Mouse (Mus musculus) forelimb bud, embryonic 11.5 days (tissue): ENCODE data around the gene Trmt1.

Experiments used
- DNase-seq: peaks from one replicate; pipeline ENCODE4 v3.0.0-alpha.2; 2012; ENCODE audit warnings: low read depth, low spot score

Gene Trmt1

GRCm38 (mm10) chr8:84689091-84689915, 3.2 kb downstream of the Trmt1 start:
- DNase-seq = peak; percentile 87

GRCm38 (mm10) chr8:84693332-84693731, 7.2 kb downstream of the Trmt1 start:
- DNase-seq = no peak

- DNase-seq = no peak
Observed at GRCm38 (mm10) chr8:84695140-84695539, 9.0 kb downstream of the Trmt1 start.

GRCm38 (mm10) chr8:84697166-84698130, 11.3 kb downstream of the Trmt1 start:
- no peak for DNase-seq

- no peak for DNase-seq
Observed at GRCm38 (mm10) chr8:84698288-84698687, 12.2 kb downstream of the Trmt1 start.

- DNase-seq = no peak
Observed at GRCm38 (mm10) chr8:84698929-84699401, 12.9 kb downstream of the Trmt1 start.

GRCm38 (mm10) chr8:84699861-84700322, 13.8 kb downstream of the Trmt1 start:
- peak; percentile 64 for DNase-seq

GRCm38 (mm10) chr8:84700526-84700925, 14.4 kb downstream of the Trmt1 start:
- DNase-seq = no peak

GRCm38 (mm10) chr8:84700941-84701911, 15.1 kb downstream of the Trmt1 start, which contains the start of gene Lyl1:
Lyl1 (plus strand) TSS chr8:84701457.
- no peak for DNase-seq

GRCm38 (mm10) chr8:84702561-84702960, 16.5 kb downstream of the Trmt1 start:
- no peak for DNase-seq

GRCm38 (mm10) chr8:84702963-84703465, 16.9 kb downstream of the Trmt1 start:
- no peak for DNase-seq

- no peak for DNase-seq
Observed at GRCm38 (mm10) chr8:84703466-84704249, 17.6 kb downstream of the Trmt1 start.

GRCm38 (mm10) chr8:84704356-84704755, 18.2 kb downstream of the Trmt1 start:
- peak; percentile 86 for DNase-seq

- no peak for DNase-seq
Observed at GRCm38 (mm10) chr8:84704867-84705831, 19.0 kb downstream of the Trmt1 start.

- DNase-seq = no peak
Observed at GRCm38 (mm10) chr8:84705960-84706359, 19.9 kb downstream of the Trmt1 start.

- DNase-seq = no peak
Observed at GRCm38 (mm10) chr8:84706610-84707266, 20.6 kb downstream of the Trmt1 start.

GRCm38 (mm10) chr8:84707267-84707883, 21.3 kb downstream of the Trmt1 start:
- no peak for DNase-seq
